Mouse (Mus musculus) embryonic facial prominence, embryonic 15.5 days (tissue): ENCODE measurements around the gene Itgb6. TPM values are rescaled to one million over a fixed set of nuclear protein-coding genes. Genes with fewer than 3 reads are reported as not detected.
A peak's percentile ranks its signal among the peaks of the same experiment; 100 is the strongest.

Source experiments
- ATAC-seq: fragments of 200-750 bp; cut with Nextera tagmentation; 2 replicates; pipeline ENCODE4 v1.8.0; 2017; ENCODE audit warnings: low read depth, moderate TSS enrichment; ENCODE audit not compliant: insufficient number of reproducible peaks, low FRiP score, low TSS enrichment
- H3K27ac ChIP-seq: fragments of 300-500 bp; sonication (generic); replicated peaks from 2 replicates; pipeline ENCODE4 v1.5.1; 2015; ENCODE audit warnings: mild to moderate bottlenecking, inconsistent platforms
- H3K27me3 ChIP-seq: fragments of 300-500 bp; sonication (generic); 2 replicates; pipeline ENCODE4 v1.6.1; 2015; ENCODE audit warnings: inconsistent platforms
- H3K36me3 ChIP-seq: fragments of 300-500 bp; sonication (generic); 2 replicates; pipeline ENCODE4 v1.6.1; 2015; ENCODE audit warnings: mild to moderate bottlenecking, inconsistent platforms
- H3K4me1 ChIP-seq: fragments of 300-500 bp; sonication (generic); 2 replicates; pipeline ENCODE4 v1.6.1; 2015; ENCODE audit warnings: inconsistent platforms
- H3K4me2 ChIP-seq: fragments of 300-500 bp; sonication (generic); replicated peaks from 2 replicates; pipeline ENCODE4 v1.6.1; 2015; ENCODE audit warnings: mild to moderate bottlenecking, inconsistent platforms
- H3K4me3 ChIP-seq: fragments of 300-500 bp; sonication (generic); replicated peaks from 2 replicates; pipeline ENCODE4 v1.5.1; 2015; ENCODE audit warnings: mild to moderate bottlenecking, inconsistent platforms
- H3K9ac ChIP-seq: fragments of 300-500 bp; sonication (generic); 2 replicates; pipeline ENCODE4 v1.6.1; 2015; ENCODE audit warnings: inconsistent platforms
- H3K9me3 ChIP-seq: fragments of 300-500 bp; sonication (generic); replicated peaks from 2 replicates; pipeline ENCODE4 v1.6.1; 2016; ENCODE audit warnings: inconsistent platforms
- WGBS: fragments of 180-500 bp; shearing (Covaris S2); methylation state at CpG from one replicate; pipeline ENCODE4 v1.1.7; 2015; 5-methylcytosine and 5-hydroxymethylcytosine counted together
- polyA plus RNA-seq: library from polyadenylated mRNA; unstranded; fragments of >200 nt; fragmentation: Nextera tagmentation; extraction: Ambion mirVana; gene quantifications from 2 replicates; pipeline ENCODE4 v1.2.1, GENCODE M21; 2015

Itgb6 gene
- polyA plus RNA-seq, 1 experiment from 2014 or later: 2.9 TPM

- ATAC-seq: 0 out of 2 replicates have a peak, but pooled peaks have one; percentile 25
- Histone ChIP-seq H3K27me3 (no peaks in the 10 kb centered on the region), H3K4me1 (peaks cover 14% of the 10 kb centered on the region), H3K36me3 (no peaks in the 10 kb centered on the region), H3K27ac (0 out of 2 replicates have a peak overlapping the region, but pooled peaks have one; percentile 35), H3K4me2 (no peak overlapping the region), H3K9ac (no peak overlapping the region), H3K9me3 (no peaks in the 10 kb centered on the region), H3K4me3 (no peak overlapping the region)
- 42% methylated on average over 7 of the region's 7 CpGs for WGBS
These were observed 24.9 kb downstream of the Itgb6 start for GRCm38 (mm10) chr2:60697530-60697929.

GRCm38 (mm10) chr2:60696559-60696958, 25.9 kb downstream of the Itgb6 start:
- Histone ChIP-seq H3K9me3 (no peaks in the 10 kb centered on the region), H3K9ac (no peak overlapping the region), H3K27ac (no peak overlapping the region), H3K36me3 (no peaks in the 10 kb centered on the region), H3K27me3 (no peaks in the 10 kb centered on the region), H3K4me3 (no peak overlapping the region), H3K4me2 (no peak overlapping the region), H3K4me1 (peaks cover 14% of the 10 kb centered on the region)
- ATAC-seq: no peak
- WGBS: 94% methylated on average over 6 of the region's 6 CpGs

- ATAC-seq: no peak
- Histone ChIP-seq H3K9me3 (no peaks in the 10 kb centered on the region), H3K27ac (no peak overlapping the region), H3K4me1 (peaks cover 14% of the 10 kb centered on the region), H3K36me3 (no peaks in the 10 kb centered on the region), H3K4me2 (no peak overlapping the region), H3K27me3 (no peaks in the 10 kb centered on the region), H3K4me3 (no peak overlapping the region), H3K9ac (no peak overlapping the region)
- WGBS: 53% methylated on average over 8 of the region's 8 CpGs
These were observed 26.7 kb downstream of the Itgb6 start for GRCm38 (mm10) chr2:60695706-60696105.

- 71% methylated on average over 8 of the region's 8 CpGs for WGBS
- Histone ChIP-seq H3K9ac (no peak overlapping the region), H3K4me2 (no peak overlapping the region), H3K4me3 (no peak overlapping the region), H3K9me3 (no peaks in the 10 kb centered on the region), H3K27me3 (no peaks in the 10 kb centered on the region), H3K4me1 (peaks cover 14% of the 10 kb centered on the region), H3K27ac (no peak overlapping the region), H3K36me3 (no peaks in the 10 kb centered on the region)
- ATAC-seq: no peak
These were observed 27.9 kb downstream of the Itgb6 start for GRCm38 (mm10) chr2:60694563-60694962.

- ATAC-seq: no peak
- H3K36me3 ChIP-seq: no peaks in the 10 kb centered on the region
- H3K27me3 ChIP-seq: no peaks in the 10 kb centered on the region
- H3K9ac ChIP-seq: no peak overlapping the region
- H3K27ac ChIP-seq: no peak overlapping the region
- H3K4me1 ChIP-seq: peaks cover 7% of the 10 kb centered on the region
- no peak overlapping the region for H3K4me3 ChIP-seq
- WGBS: 69% methylated on average over 5 of the region's 5 CpGs
- H3K4me2 ChIP-seq: no peak overlapping the region
- no peaks in the 10 kb centered on the region for H3K9me3 ChIP-seq
These were observed 30.2 kb downstream of the Itgb6 start for GRCm38 (mm10) chr2:60692239-60692638.

GRCm38 (mm10) chr2:60690212-60690611, 32.2 kb downstream of the Itgb6 start:
- Histone ChIP-seq H3K9me3 (no peaks in the 10 kb centered on the region), H3K4me1 (peaks cover 7% of the 10 kb centered on the region; the same call in 1 of the 2 replicates), H3K4me3 (no peak overlapping the region), H3K4me2 (no peak overlapping the region), H3K9ac (no peak overlapping the region), H3K27me3 (no peaks in the 10 kb centered on the region), H3K36me3 (no peaks in the 10 kb centered on the region), H3K27ac (no peak overlapping the region)
- WGBS: 44% methylated on average over 1 of the region's 1 CpGs
- ATAC-seq: no peak

- 22% methylated on average over 14 of the region's 14 CpGs for WGBS
- H3K9ac ChIP-seq: no peak overlapping the region
- ATAC-seq: peak; percentile 88
- H3K27me3 ChIP-seq: no peaks in the 10 kb centered on the region
- H3K36me3 ChIP-seq: no peaks in the 10 kb centered on the region
- H3K9me3 ChIP-seq: no peaks in the 10 kb centered on the region
- peak overlapping the region; percentile 55; the same call in 1 of the 2 replicates for H3K27ac ChIP-seq
- H3K4me1 ChIP-seq: peaks cover 7% of the 10 kb centered on the region; the same call in 1 of the 2 replicates
- H3K4me3 ChIP-seq: no peak overlapping the region
- H3K4me2 ChIP-seq: peak overlapping the region; percentile 21; the same call in 1 of the 2 replicates
These were observed 33.4 kb downstream of the Itgb6 start for GRCm38 (mm10) chr2:60688944-60689615.

GRCm38 (mm10) chr2:60688150-60688549, 34.3 kb downstream of the Itgb6 start:
- Histone ChIP-seq H3K9me3 (no peaks in the 10 kb centered on the region), H3K4me1 (peaks cover 7% of the 10 kb centered on the region; the same call in 1 of the 2 replicates), H3K4me2 (no peak overlapping the region), H3K36me3 (no peaks in the 10 kb centered on the region), H3K4me3 (no peak overlapping the region), H3K9ac (no peak overlapping the region), H3K27ac (no peak overlapping the region), H3K27me3 (no peaks in the 10 kb centered on the region)
- no peak for ATAC-seq
- WGBS: 88% methylated on average over 1 of the region's 1 CpGs

GRCm38 (mm10) chr2:60685973-60686372, 36.5 kb downstream of the Itgb6 start:
- H3K36me3 ChIP-seq: no peaks in the 10 kb centered on the region
- no peaks in the 10 kb centered on the region for H3K27me3 ChIP-seq
- H3K4me3 ChIP-seq: no peak overlapping the region
- H3K27ac ChIP-seq: no peak overlapping the region
- H3K4me2 ChIP-seq: no peak overlapping the region
- ATAC-seq: no peak
- H3K9me3 ChIP-seq: no peaks in the 10 kb centered on the region
- H3K4me1 ChIP-seq: peaks cover 7% of the 10 kb centered on the region; the same call in 1 of the 2 replicates
- no peak overlapping the region for H3K9ac ChIP-seq

- WGBS: 79% methylated on average over 3 of the region's 3 CpGs
- no peak overlapping the region for H3K27ac ChIP-seq
- no peak overlapping the region for H3K4me3 ChIP-seq
- no peaks in the 10 kb centered on the region for H3K9me3 ChIP-seq
- H3K4me2 ChIP-seq: no peak overlapping the region
- no peaks in the 10 kb centered on the region for H3K27me3 ChIP-seq
- no peak for ATAC-seq
- H3K36me3 ChIP-seq: no peaks in the 10 kb centered on the region
- H3K4me1 ChIP-seq: peaks cover 4% of the 10 kb centered on the region; the same call in 1 of the 2 replicates
- H3K9ac ChIP-seq: no peak overlapping the region
These were observed 38.3 kb downstream of the Itgb6 start for GRCm38 (mm10) chr2:60684168-60684567.

- H3K4me2 ChIP-seq: no peak overlapping the region
- no peak overlapping the region for H3K4me3 ChIP-seq
- H3K27me3 ChIP-seq: no peaks in the 10 kb centered on the region
- H3K36me3 ChIP-seq: no peaks in the 10 kb centered on the region
- ATAC-seq: no peak
- WGBS: 77% methylated on average over 2 of the region's 2 CpGs
- H3K9me3 ChIP-seq: no peaks in the 10 kb centered on the region
- no peak overlapping the region for H3K9ac ChIP-seq
- H3K27ac ChIP-seq: no peak overlapping the region
- H3K4me1 ChIP-seq: no peaks in the 10 kb centered on the region
These were observed 39.9 kb downstream of the Itgb6 start for GRCm38 (mm10) chr2:60682554-60682953.

- Histone ChIP-seq H3K27ac (no peak overlapping the region), H3K4me2 (peak overlapping the region; percentile 24; the same call in 1 of the 2 replicates), H3K4me1 (no peaks in the 10 kb centered on the region), H3K27me3 (no peaks in the 10 kb centered on the region), H3K9me3 (no peaks in the 10 kb centered on the region), H3K36me3 (no peaks in the 10 kb centered on the region), H3K4me3 (no peak overlapping the region), H3K9ac (no peak overlapping the region)
- ATAC-seq: peak; percentile 66; the same call in 1 of the 2 replicates
- 36% methylated on average over 7 of the region's 7 CpGs for WGBS
These were observed 48.0 kb downstream of the Itgb6 start for GRCm38 (mm10) chr2:60674413-60674812.
